Mouse (Mus musculus): Measurements from ENCODE around the gene Fcor.

GRCm38 (mm10) chr8:3628014-3628413, 44.1 kb downstream of the Fcor start:
- no peak for TF ChIP-seq CTCF (IDR thresholded peaks at IDR 0.05; ENCODE audit: control insufficient read depth, insufficient read depth, insufficient replicate concordance, low read depth, low read length)
- no peak for TF ChIP-seq POLR2A (IDR thresholded peaks at IDR 0.05; ENCODE audit: control insufficient read depth, low read depth, low read length)

Data from testis, adult 2 months (tissue).